Mouse (Mus musculus) liver, embryonic 13.5 days (tissue): ENCODE results near the gene Speg. TPM values are rescaled to one million over a fixed set of nuclear protein-coding genes. Genes with fewer than 3 reads are reported as not detected.

Source experiments
- ATAC-seq: fragments of 200-750 bp; cut with Nextera tagmentation; 2 replicates; pipeline ENCODE4 v1.8.0; 2017; ENCODE audit warnings: low read depth, mild to moderate bottlenecking, moderate number of reproducible peaks, moderate library complexity
- DNase-seq: peaks from one replicate; pipeline ENCODE4 v3.0.0; 2022
- H3K27ac ChIP-seq: fragments of 300-500 bp; sonication (generic); 2 replicates; pipeline ENCODE4 v1.5.1; 2015; ENCODE audit warnings: moderate library complexity, mild to moderate bottlenecking, inconsistent platforms
- H3K27me3 ChIP-seq: fragments of 300-500 bp; sonication (generic); 2 replicates; pipeline ENCODE4 v1.6.1; 2015; ENCODE audit warnings: mild to moderate bottlenecking, inconsistent platforms
- H3K36me3 ChIP-seq: fragments of 300-500 bp; sonication (generic); 2 replicates; pipeline ENCODE4 v1.6.1; 2015; ENCODE audit warnings: mild to moderate bottlenecking, inconsistent platforms
- H3K4me1 ChIP-seq: fragments of 300-500 bp; sonication (generic); replicated peaks from 2 replicates; pipeline ENCODE4 v1.6.1; 2015; ENCODE audit warnings: inconsistent platforms
- H3K4me2 ChIP-seq: fragments of 300-500 bp; sonication (generic); 2 replicates; pipeline ENCODE4 v1.6.1; 2015; ENCODE audit warnings: inconsistent platforms, mild to moderate bottlenecking, moderate library complexity
- H3K4me3 ChIP-seq: fragments of 300-500 bp; sonication (generic); replicated peaks from 2 replicates; pipeline ENCODE4 v1.5.1; 2015; ENCODE audit warnings: mild to moderate bottlenecking, inconsistent platforms
- H3K9ac ChIP-seq: fragments of 300-500 bp; sonication (generic); 2 replicates; pipeline ENCODE4 v1.6.1; 2015; ENCODE audit warnings: mild to moderate bottlenecking, inconsistent platforms
- H3K9me3 ChIP-seq: fragments of 300-500 bp; sonication (generic); replicated peaks from 2 replicates; pipeline ENCODE4 v1.6.1; 2016; ENCODE audit warnings: inconsistent platforms
- WGBS: fragments of 180-500 bp; shearing (Covaris S2); methylation state at CpG from one replicate; pipeline ENCODE4 v1.1.7; 2015; ENCODE audit not compliant: insufficient replicate concordance; 5-methylcytosine and 5-hydroxymethylcytosine counted together
- polyA plus RNA-seq: library from polyadenylated mRNA; unstranded; fragments of >200 nt; fragmentation: Nextera tagmentation; extraction: Ambion mirVana; gene quantifications from 2 replicates; pipeline ENCODE4 v1.2.1, GENCODE M21; 2015

Speg gene
- polyA plus RNA-seq, 1 experiment from 2014 or later: 10.7 TPM

- Histone ChIP-seq H3K27me3 (peaks cover 99% of the 10 kb centered on the region), H3K9ac (no peak overlapping the region), H3K27ac (no peak overlapping the region), H3K36me3 (no peaks in the 10 kb centered on the region), H3K4me2 (no peak overlapping the region), H3K4me1 (peaks cover 39% of the 10 kb centered on the region), H3K4me3 (no peak overlapping the region), H3K9me3 (no peaks in the 10 kb centered on the region)
- ATAC-seq (no peak), DNase-seq (no peak)
- 46% methylated on average over 3 of the region's 3 CpGs for WGBS
Measured at GRCm38 (mm10) chr1:75455433-75455832, 80.3 kb downstream of the Speg start.

DNA sequence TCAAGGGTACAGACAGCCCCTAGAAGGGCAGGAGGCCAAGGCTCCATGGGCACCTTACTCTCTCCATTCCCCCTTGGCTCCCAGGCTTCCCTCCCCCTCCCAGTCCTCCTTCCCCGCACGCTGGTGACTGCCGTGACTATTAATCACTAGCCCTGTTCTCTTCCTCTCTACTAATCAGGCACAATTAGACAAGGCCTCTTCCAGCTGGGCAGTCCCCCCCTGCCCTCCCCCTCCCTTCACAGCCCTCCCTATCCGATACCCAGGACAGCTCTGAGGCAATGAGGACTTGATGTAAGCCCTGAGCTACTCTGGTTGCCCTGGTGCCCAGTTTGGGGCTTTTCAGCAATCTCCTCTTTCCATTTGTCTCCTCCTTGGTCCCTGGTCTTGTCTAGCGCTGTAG, 80.9 kb downstream of the Speg start:
- DNase-seq: no peak
- Histone ChIP-seq H3K4me2 (no peak overlapping the region), H3K36me3 (no peaks in the 10 kb centered on the region), H3K27me3 (peaks cover 95% of the 10 kb centered on the region), H3K9me3 (no peaks in the 10 kb centered on the region), H3K4me3 (no peak overlapping the region), H3K9ac (no peak overlapping the region), H3K4me1 (peaks cover 34% of the 10 kb centered on the region), H3K27ac (no peak overlapping the region)
- 27% methylated on average over 5 of the region's 5 CpGs for WGBS
- ATAC-seq: no peak

DNA sequence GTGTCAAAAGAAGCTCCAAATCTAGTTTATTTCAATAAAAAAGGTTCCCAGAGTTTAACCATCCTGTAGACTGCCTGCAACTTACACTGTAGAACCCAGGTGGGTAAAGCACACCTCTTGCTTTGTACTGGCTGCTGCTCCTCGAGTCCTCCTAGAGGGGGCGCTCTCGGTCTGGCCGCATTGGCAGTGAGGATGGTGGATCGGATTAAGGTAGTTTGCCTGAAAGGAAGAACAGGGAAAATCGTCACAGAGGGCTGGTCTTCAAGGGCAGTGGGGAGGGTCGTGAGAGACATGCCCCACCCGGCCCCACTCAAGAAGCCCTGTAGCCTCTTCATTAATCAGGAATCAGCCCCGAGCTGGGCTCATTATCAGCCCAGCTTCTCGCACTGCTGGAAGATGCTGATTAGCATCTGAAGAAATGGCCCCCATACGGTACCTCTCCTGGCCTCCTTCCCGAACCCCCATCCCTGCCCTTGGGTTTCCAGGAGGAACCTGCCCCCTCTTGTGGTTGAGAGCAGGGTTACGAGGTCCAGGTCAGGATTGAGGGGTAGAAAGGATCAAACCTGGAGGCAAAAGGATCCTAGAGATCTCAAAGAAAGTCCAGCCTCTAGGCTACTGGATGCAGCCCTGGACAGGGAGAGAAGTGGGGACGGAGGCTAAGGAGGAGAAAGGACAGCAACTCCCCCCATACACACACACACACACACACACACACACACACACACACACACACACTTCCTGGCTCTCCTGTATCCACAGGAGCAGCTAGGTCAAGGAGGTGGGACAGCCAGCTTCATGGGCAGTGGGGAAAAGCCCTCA, 81.9 kb downstream of the Speg start:
- Histone ChIP-seq H3K9me3 (no peaks in the 10 kb centered on the region), H3K27me3 (peaks cover 85% of the 10 kb centered on the region), H3K4me3 (no peak overlapping the region), H3K9ac (no peak overlapping the region), H3K27ac (no peak overlapping the region), H3K4me2 (no peak overlapping the region), H3K4me1 (peaks cover 35% of the 10 kb centered on the region), H3K36me3 (no peaks in the 10 kb centered on the region)
- DNase-seq: no peak
- WGBS: 8% methylated on average over 13 of the region's 14 CpGs
- no peak for ATAC-seq

DNA sequence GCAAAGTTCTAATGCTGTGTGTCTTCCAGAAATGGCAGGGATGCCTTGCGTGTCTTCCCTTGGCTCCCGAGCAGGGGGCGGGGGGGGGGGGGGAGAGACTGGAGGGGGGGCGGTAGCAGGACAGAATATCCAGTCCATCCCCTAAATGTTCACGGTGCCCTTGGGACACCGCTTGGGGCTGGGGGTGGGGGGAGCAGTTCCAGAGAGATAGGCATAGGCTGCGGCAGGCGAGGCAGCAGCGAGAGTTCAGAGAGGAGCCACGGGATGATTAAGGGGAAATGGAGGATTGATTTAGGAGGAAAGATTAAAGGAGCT, 82.6 kb downstream of the Speg start:
- 5% methylated on average over 7 of the region's 10 CpGs for WGBS
- Histone ChIP-seq H3K27ac (no peak overlapping the region), H3K4me2 (peak overlapping the region; percentile 65; the same call in 1 of the 2 replicates), H3K36me3 (no peaks in the 10 kb centered on the region), H3K9ac (no peak overlapping the region), H3K4me3 (0 out of 2 replicates have a peak overlapping the region, but pooled peaks have one; percentile 46), H3K27me3 (peaks cover 78% of the 10 kb centered on the region), H3K4me1 (peaks cover 42% of the 10 kb centered on the region), H3K9me3 (no peaks in the 10 kb centered on the region)
- no peak for DNase-seq
- ATAC-seq: no peak

- Histone ChIP-seq H3K4me1 (peaks cover 47% of the 10 kb centered on the region), H3K9me3 (no peaks in the 10 kb centered on the region), H3K27me3 (peaks cover 73% of the 10 kb centered on the region), H3K4me3 (peak overlapping the region; percentile 46), H3K9ac (peak overlapping the region; percentile 33; the same call in 1 of the 2 replicates), H3K27ac (peak overlapping the region; percentile 25; the same call in 1 of the 2 replicates), H3K36me3 (no peaks in the 10 kb centered on the region), H3K4me2 (peak overlapping the region; percentile 65)
- WGBS: 5% methylated on average over 42 of the region's 42 CpGs
- peak; percentile 34 for ATAC-seq
- no peak for DNase-seq
Measured at GRCm38 (mm10) chr1:75458025-75458788, 83.1 kb downstream of the Speg start.

- DNase-seq: no peak
- Histone ChIP-seq H3K36me3 (no peaks in the 10 kb centered on the region), H3K27ac (peak overlapping the region; percentile 25; the same call in 1 of the 2 replicates), H3K27me3 (peaks cover 67% of the 10 kb centered on the region), H3K9ac (0 out of 2 replicates have a peak overlapping the region, but pooled peaks have one; percentile 33), H3K4me1 (peaks cover 56% of the 10 kb centered on the region), H3K4me2 (peak overlapping the region; percentile 65), H3K4me3 (peak overlapping the region; percentile 46), H3K9me3 (no peaks in the 10 kb centered on the region)
- WGBS: 13% methylated on average over 23 of the region's 23 CpGs
- ATAC-seq: no peak
Measured at GRCm38 (mm10) chr1:75458789-75459684, 83.9 kb downstream of the Speg start.

DNA sequence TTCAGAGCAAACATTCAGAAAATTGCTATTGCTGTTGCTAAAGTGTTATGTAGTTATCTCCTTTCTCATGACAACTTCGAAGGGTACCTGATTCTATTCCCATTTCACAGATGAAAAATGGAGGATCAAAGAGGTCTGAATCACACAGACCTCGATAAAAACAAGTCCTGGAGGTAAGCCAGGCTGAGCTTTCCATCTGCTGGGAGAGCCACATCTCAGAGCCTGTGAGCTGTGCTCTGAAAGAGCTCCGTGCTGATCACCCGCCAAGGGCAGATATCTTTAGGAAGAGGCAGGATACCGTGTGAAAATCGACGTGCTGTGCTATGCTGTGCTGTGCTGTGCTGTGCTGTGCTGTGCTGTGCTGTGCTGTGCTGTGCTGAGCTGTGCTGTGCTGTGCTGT, 85.2 kb downstream of the Speg start:
- no peaks in the 10 kb centered on the region for H3K36me3 ChIP-seq
- DNase-seq (no peak), ATAC-seq (no peak)
- 45% methylated on average over 7 of the region's 7 CpGs for WGBS
- H3K9me3 ChIP-seq: no peaks in the 10 kb centered on the region
- peaks cover 68% of the 10 kb centered on the region for H3K4me1 ChIP-seq
- no peak overlapping the region for H3K4me3 ChIP-seq
- no peak overlapping the region for H3K27ac ChIP-seq
- no peak overlapping the region for H3K9ac ChIP-seq
- no peak overlapping the region for H3K4me2 ChIP-seq
- H3K27me3 ChIP-seq: peaks cover 61% of the 10 kb centered on the region

DNA sequence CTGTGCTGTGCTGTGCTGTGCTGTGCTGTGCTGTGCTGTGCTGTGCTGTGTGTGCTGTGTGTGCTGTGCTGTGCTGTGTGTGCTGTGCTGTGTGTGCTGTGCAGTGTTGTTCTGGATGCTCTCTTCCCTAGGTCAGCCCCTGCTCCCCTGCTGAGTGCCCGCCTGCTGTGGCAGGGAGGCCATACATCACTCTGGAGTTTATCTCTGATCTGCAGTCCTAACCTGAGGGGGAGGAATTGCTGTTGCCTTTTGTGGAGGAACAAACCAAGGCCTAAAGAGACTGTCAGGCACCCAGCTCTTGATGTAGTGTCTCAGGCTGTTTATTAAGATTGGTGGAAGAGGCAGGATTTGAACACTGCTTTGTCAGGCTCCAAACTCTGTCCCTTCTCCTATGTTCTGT, 87.5 kb downstream of the Speg start:
- Histone ChIP-seq H3K36me3 (no peaks in the 10 kb centered on the region), H3K4me2 (peak overlapping the region; percentile 67), H3K27ac (peak overlapping the region; percentile 83), H3K9me3 (no peaks in the 10 kb centered on the region), H3K4me3 (no peak overlapping the region), H3K27me3 (peaks cover 53% of the 10 kb centered on the region), H3K4me1 (peaks cover 60% of the 10 kb centered on the region), H3K9ac (0 out of 2 replicates have a peak overlapping the region, but pooled peaks have one; percentile 4)
- DNase-seq (peak; percentile 60), ATAC-seq (peak; percentile 83)
- 0% methylated on average over 1 of the region's 1 CpGs for whole genome bisulfite sequencing

- no peaks in the 10 kb centered on the region for H3K36me3 ChIP-seq
- DNase-seq (peak; percentile 62), ATAC-seq (peak; percentile 87)
- peak overlapping the region; percentile 32 for H3K4me3 ChIP-seq
- H3K27me3 ChIP-seq: peaks cover 53% of the 10 kb centered on the region
- no peaks in the 10 kb centered on the region for H3K9me3 ChIP-seq
- H3K4me1 ChIP-seq: peaks cover 49% of the 10 kb centered on the region
- peak overlapping the region; percentile 83 for H3K27ac ChIP-seq
- peak overlapping the region; percentile 55 for H3K9ac ChIP-seq
- peak overlapping the region; percentile 67 for H3K4me2 ChIP-seq
- WGBS: 45% methylated on average over 5 of the region's 5 CpGs
Measured at GRCm38 (mm10) chr1:75463652-75464204, 88.6 kb downstream of the Speg start.

DNA sequence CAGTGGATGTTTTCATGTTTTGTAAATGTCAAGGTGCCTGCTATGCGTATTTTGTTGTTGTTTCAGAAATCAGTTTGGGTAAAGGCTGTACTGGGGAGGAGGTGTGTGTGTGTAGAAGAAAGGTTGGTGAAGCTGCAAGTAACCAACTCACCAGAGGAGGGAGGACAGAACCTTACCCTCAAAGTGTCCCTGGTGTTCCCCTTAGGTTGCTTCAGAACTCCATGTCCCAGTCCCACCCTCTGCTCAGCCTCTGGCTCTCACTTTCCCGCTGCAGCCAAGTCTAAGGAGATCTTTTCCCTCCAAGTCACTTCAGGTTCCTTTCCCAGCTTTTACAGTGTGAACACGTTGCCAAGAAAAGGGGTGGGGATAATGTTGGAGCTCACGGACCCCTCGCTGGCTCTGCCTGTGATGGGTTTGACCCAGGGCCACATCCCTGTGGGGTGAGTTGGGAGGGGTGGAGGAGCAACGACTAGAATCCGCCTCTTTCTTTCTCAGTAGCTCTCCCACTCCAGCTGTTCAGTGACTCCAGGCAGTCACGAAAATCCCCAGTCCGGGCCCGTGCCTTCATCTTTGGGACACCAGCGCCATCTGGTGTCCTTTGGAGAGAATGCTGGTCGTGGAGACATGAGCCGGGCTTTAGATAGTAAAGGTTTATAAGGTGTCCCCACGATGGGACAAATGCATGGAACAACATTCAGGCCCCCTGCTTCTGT, 92.3 kb downstream of the Speg start:
- WGBS: 7% methylated on average over 14 of the region's 14 CpGs
- Histone ChIP-seq H3K9ac (no peak overlapping the region), H3K36me3 (no peaks in the 10 kb centered on the region), H3K9me3 (no peaks in the 10 kb centered on the region), H3K27ac (no peak overlapping the region), H3K4me2 (no peak overlapping the region), H3K27me3 (peaks cover 68% of the 10 kb centered on the region), H3K4me1 (peaks cover 34% of the 10 kb centered on the region), H3K4me3 (no peak overlapping the region)
- peak; percentile 7; the same call in 1 of the 2 replicates for ATAC-seq
- no peak for DNase-seq
